Mouse (Mus musculus) brain, adult 2 months (tissue): Measurements from ENCODE around the gene Faap100.

Experiments used
- DNase-seq: peaks from one replicate; pipeline ENCODE4 v3.0.0; 2011; ENCODE audit warnings: low read depth, low spot score

Gene Faap100

GRCm38 (mm10) chr11:120319310-120319709 is 59.3 kb downstream of the Faap100 start:
- no peak for DNase-seq
